ENCODE assay signal across 12 mouse cellular contexts in genomic region chr4:46226972-46227535, GRCm38 (mm10). TPM values are rescaled to one million over a fixed set of nuclear protein-coding genes. Genes with fewer than 3 reads are reported as not detected.
DNase-seq lines count a peak whose midpoint lies in the region; ATAC-seq lines count a peak whose summit lies in the region.
"Had no signal": no experiment of that assay in that cellular context is flagged by ENCODE, and none has a peak within 500 bp of the region (broad histone marks: within the 10 kb centered on the region; RNA-seq: fewer than 3 reads in every experiment).

No protein-coding gene starts in this region.

- no peaks in the 10 kb centered on the region for H3K36me3 ChIP-seq in kidney, embryonic 16.5 days (ENCODE audit: insufficient read depth, low read length)
- no peaks in the 10 kb centered on the region for H3K36me3 ChIP-seq in stomach, embryonic 15.5 days

- DNase-seq in embryo, embryonic 11 days: peak; percentile 11
- no peak for DNase-seq in embryo, embryonic 9.5 days (ENCODE audit: extremely low spot score)
- no peak for DNase-seq in kidney, postnatal 36 days
- peak; percentile 4 to 7 for DNase-seq in right cerebral cortex, adult 2 months (ENCODE audit: low spot score in 2 of 2)
- no peak for DNase-seq in right cerebral cortex, postnatal 10 days (ENCODE audit: low spot score in 2 of 2)
- no peak for DNase-seq in adrenal gland, postnatal 10 days
- DNase-seq: cerebellum, postnatal 25 days; gastrocnemius, postnatal 14 days; lung, adult 18-20 months had no signal

- H3K9me3 ChIP-seq in kidney, embryonic 16.5 days (ENCODE audit: low read length): no peaks in the 10 kb centered on the region
- H3K9me3 ChIP-seq in stomach, embryonic 15.5 days: no peaks in the 10 kb centered on the region

- WGBS in kidney, embryonic 16.5 days: 51% methylated on average over 19 of the region's 19 CpGs
- 57% methylated on average over 19 of the region's 19 CpGs for WGBS in stomach, embryonic 15.5 days

- H3K4me2 ChIP-seq in kidney, embryonic 16.5 days (replicated peaks; ENCODE audit: low read depth, low read length): peak overlapping the region; percentile 26; the same call in 1 of the 2 replicates
- no peak overlapping the region for H3K4me2 ChIP-seq in stomach, embryonic 15.5 days

- peaks cover 7% of the 10 kb centered on the region for H3K4me1 ChIP-seq in kidney, embryonic 16.5 days (ENCODE audit: insufficient read depth, low read length)
- H3K4me1 ChIP-seq in stomach, embryonic 15.5 days: 0 out of 2 replicates have a peak, but pooled peaks cover 9% of the 10 kb centered on the region

- ATAC-seq in kidney, embryonic 16.5 days (ENCODE audit: low FRiP score, low TSS enrichment): peak; percentile 52
- 0 out of 2 replicates have a peak, but pooled peaks have one; percentile 7 for ATAC-seq in stomach, embryonic 15.5 days (ENCODE audit: insufficient read depth, low FRiP score, low read depth)
- ATAC-seq: hindbrain, postnatal 0 days had no signal

- H3K27ac ChIP-seq in kidney, embryonic 16.5 days (ENCODE audit: low read length): no peak overlapping the region
- H3K27ac ChIP-seq in stomach, embryonic 15.5 days: no peak overlapping the region
- H3K27ac ChIP-seq: hindbrain, postnatal 0 days had no signal

- no peaks in the 10 kb centered on the region for H3K27me3 ChIP-seq in kidney, embryonic 16.5 days (ENCODE audit: insufficient read depth, low read length)
- no peaks in the 10 kb centered on the region for H3K27me3 ChIP-seq in stomach, embryonic 15.5 days (replicated peaks)

- no peak overlapping the region for H3K4me3 ChIP-seq in kidney, embryonic 16.5 days (ENCODE audit: low read length)
- no peak overlapping the region for H3K4me3 ChIP-seq in stomach, embryonic 15.5 days (replicated peaks)

- H3K9ac ChIP-seq in kidney, embryonic 16.5 days (replicated peaks; ENCODE audit: low read length): no peak overlapping the region
- H3K9ac ChIP-seq in stomach, embryonic 15.5 days: no peak overlapping the region

RNA-seq across cellular contexts. Expression of gene Xpa, which starts 30.9 kb away (rescaled TPM):
- 20.7 and 21.1 TPM in 2 replicates for polyA plus RNA-seq in kidney, embryonic 16.5 days (2015; fragmentation: Nextera tagmentation; extraction: Ambion mirVana)
- 21.7 and 23.7 TPM in 2 replicates for polyA plus RNA-seq in stomach, embryonic 15.5 days (2015; fragmentation: Nextera tagmentation; extraction: Ambion mirVana)
- 10 to 100 TPM; 19.0 to 24.2 TPM for total RNA-seq in adrenal gland, postnatal 10 days (2021)

Comparison
In these comparisons a context has a peak if more than half of its experiments do, and no peak if none do; other contexts are left out.
1. DNase-seq: peak in embryo, embryonic 11 days (single experiment) and right cerebral cortex, adult 2 months (2 of 2); none in embryo, embryonic 9.5 days (single experiment), kidney, postnatal 36 days (0 of 2), right cerebral cortex, postnatal 10 days (0 of 2) and adrenal gland, postnatal 10 days (single experiment).